In the genomic region with DNA sequence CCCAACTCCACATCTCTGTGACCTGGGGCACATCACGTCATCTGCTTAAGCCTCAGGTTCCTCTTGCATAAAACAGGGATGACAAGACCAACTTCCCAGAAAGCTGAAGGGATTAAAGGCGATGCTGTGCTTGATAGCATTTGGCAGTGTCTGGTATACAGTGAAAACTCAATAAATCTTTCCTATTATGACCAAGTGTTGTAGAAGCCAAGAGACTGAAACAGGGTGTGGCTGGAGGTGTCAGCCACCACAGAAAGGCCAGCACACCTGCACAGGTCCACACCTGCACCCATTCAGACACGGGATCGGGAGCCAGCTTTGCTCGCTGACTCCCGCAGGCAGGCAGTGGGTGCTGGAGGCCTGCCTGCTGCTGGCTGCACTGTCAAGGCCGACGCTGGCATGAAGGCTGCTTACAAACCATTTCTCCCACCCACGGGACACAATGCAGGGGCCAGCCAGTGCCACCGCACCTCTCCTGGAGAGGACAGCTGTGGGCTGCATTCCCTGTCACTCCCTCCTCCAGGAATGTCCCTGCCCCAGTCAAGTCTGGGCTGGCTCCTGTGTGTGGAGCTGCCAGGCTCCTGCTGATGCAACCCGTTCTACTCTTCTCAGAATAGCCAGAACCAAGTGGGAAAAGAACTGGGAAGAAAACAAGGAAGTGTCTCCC, we compare ENCODE assay signal across 9 mouse cellular contexts. TPM values are rescaled to one million over a fixed set of nuclear protein-coding genes. Genes with fewer than 3 reads are reported as not detected.
DNase-seq lines count a peak whose midpoint lies in the region; ATAC-seq lines count a peak whose summit lies in the region.
"Had no signal": no experiment of that assay in that cellular context is flagged by ENCODE, and none has a peak within 500 bp of the region (broad histone marks: within the 10 kb centered on the region; RNA-seq: fewer than 3 reads in every experiment).

No protein-coding gene starts in this region.

- intact Hi-C loops in gastrocnemius, postnatal 14 days (cut with DNase I; ENCODE audit: low total_unique reads): no loop called here

- peak; percentile 35 for DNase-seq in gastrocnemius, postnatal 14 days
- no peak for DNase-seq in gastrocnemius, adult 18-20 months (ENCODE audit: low spot score)
- DNase-seq in testis, postnatal 10 days (ENCODE audit: low spot score): peak; percentile 44
- no peak for DNase-seq in testis, postnatal 14 days (ENCODE audit: low spot score)
- DNase-seq in thymus, postnatal 14 days: no peak
- DNase-seq: embryo, embryonic 11 days had no signal

- ATAC-seq in erythroblast, adult 5-6 weeks (replicated peaks; ENCODE audit: low FRiP score, poor library complexity, severe bottlenecking): 0 out of 2 replicates have a peak, but pooled peaks have one; percentile 19
- no peak for ATAC-seq in inflammation-experienced regulatory T-cells, adult 6 months

RNA-seq across cellular contexts. Expression of a gene that starts 17.2 kb away (rescaled TPM):
- total RNA-seq in gastrocnemius, postnatal 14 days (2021): under 1 TPM; 0.31 TPM
- under 1 TPM; 0.19 to 0.27 TPM for total RNA-seq in gastrocnemius, adult 18-20 months (2021)
- 9.6 TPM in 1 of 2 replicates, not detected in the other for total RNA-seq in erythroblast, adult 5-6 weeks (2015; ENCODE audit: low replicate concordance)
- total RNA-seq in erythroblast, adult 5-6 weeks (2017; ENCODE audit: low replicate concordance): 0.85 and 1.3 TPM in 2 replicates
- polyA plus RNA-seq in inflammation-experienced regulatory T-cells, adult 6 months (2017; shearing (Covaris generic)): not detected
- polyA plus RNA-seq: macrophage had no signal

RNA-seq across cellular contexts. Expression of a gene that starts 32.0 kb away (rescaled TPM):
- 100 to 1,000 TPM; 141 to 204 TPM for total RNA-seq in gastrocnemius, postnatal 14 days (2021)
- 100 to 1,000 TPM; 262 to 289 TPM for total RNA-seq in gastrocnemius, adult 18-20 months (2021)
- total RNA-seq in erythroblast, adult 5-6 weeks (2015; ENCODE audit: low replicate concordance): 8.5 and 14.2 TPM in 2 replicates
- total RNA-seq in erythroblast, adult 5-6 weeks (2017; ENCODE audit: low replicate concordance): 3.2 and 4.0 TPM in 2 replicates
- 10 to 100 TPM; 11.3 to 13.9 (median 12.7) TPM for polyA plus RNA-seq in inflammation-experienced regulatory T-cells, adult 6 months (2017; shearing (Covaris generic))

RNA-seq across cellular contexts. Expression of a gene that starts 54.9 kb away (rescaled TPM):
- 1 to 10 TPM; 2.6 to 2.7 TPM for total RNA-seq in gastrocnemius, postnatal 14 days (2021)
- 1 to 10 TPM; 3.1 to 3.2 TPM for total RNA-seq in gastrocnemius, adult 18-20 months (2021)
- 0.96 and 2.9 TPM in 2 replicates for total RNA-seq in erythroblast, adult 5-6 weeks (2015; ENCODE audit: low replicate concordance)
- total RNA-seq in erythroblast, adult 5-6 weeks (2017; ENCODE audit: low replicate concordance): 0.51 and 1.5 TPM in 2 replicates
- polyA plus RNA-seq in inflammation-experienced regulatory T-cells, adult 6 months (2017; shearing (Covaris generic)): 10 to 100 TPM; 20.1 to 32.4 (median 23.9) TPM

RNA-seq across cellular contexts. Expression of a gene that starts 59.6 kb away (rescaled TPM):
- total RNA-seq in gastrocnemius, postnatal 14 days (2021): 10 to 100 TPM; 55.4 to 57.6 TPM
- 10 to 100 TPM; 82.2 to 83.6 TPM for total RNA-seq in gastrocnemius, adult 18-20 months (2021)
- 214 and 246 TPM in 2 replicates for total RNA-seq in erythroblast, adult 5-6 weeks (2015; ENCODE audit: low replicate concordance)
- 60.4 and 72.2 TPM in 2 replicates for total RNA-seq in erythroblast, adult 5-6 weeks (2017; ENCODE audit: low replicate concordance)
- polyA plus RNA-seq in inflammation-experienced regulatory T-cells, adult 6 months (2017; shearing (Covaris generic)): 100 to 1,000 TPM in 1 of 3 experiments, 10 to 100 TPM in 2; 75.7 to 115 (median 83.2) TPM

Comparison
In these comparisons a context has a peak if more than half of its experiments do, and no peak if none do; other contexts are left out.
1. DNase-seq: peak in gastrocnemius, postnatal 14 days (single experiment) and testis, postnatal 10 days (single experiment); none in gastrocnemius, adult 18-20 months (single experiment), testis, postnatal 14 days (single experiment) and thymus, postnatal 14 days (single experiment).
2. RNA of a gene that starts 32.0 kb away (total RNA-seq): 262 to 289 TPM in gastrocnemius, adult 18-20 months and 141 to 204 TPM in gastrocnemius, postnatal 14 days; 3.2 to 14.2 TPM in erythroblast, adult 5-6 weeks; every median in the first group is over 4 times any median in the second.